In the genomic region with DNA sequence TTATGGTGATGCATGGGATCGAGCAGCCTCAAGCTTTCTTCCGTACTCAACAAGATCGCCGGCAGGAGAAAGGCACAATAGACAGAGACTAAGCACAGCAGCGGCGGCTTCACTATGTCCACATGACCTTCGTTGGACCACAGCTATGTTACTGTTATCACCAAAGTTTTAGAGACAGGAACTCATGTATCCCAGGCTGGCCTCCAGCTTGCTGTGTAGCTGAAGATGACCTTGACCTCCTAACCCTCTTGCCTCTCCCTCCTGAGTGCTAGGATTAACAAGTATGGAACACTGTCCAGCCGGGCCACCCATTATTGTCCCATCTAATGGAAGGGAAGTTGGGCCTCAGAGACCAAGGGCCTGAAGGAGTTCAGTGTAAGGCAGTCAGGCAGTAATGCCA, we compare ENCODE assay signal across 23 mouse cellular contexts. TPM values are rescaled to one million over a fixed set of nuclear protein-coding genes. Genes with fewer than 3 reads are reported as not detected.
DNase-seq lines count a peak whose midpoint lies in the region; ATAC-seq and TF ChIP-seq lines count a peak whose summit lies in the region.
"Had no signal": no experiment of that assay in that cellular context is flagged by ENCODE, and none has a peak within 500 bp of the region (broad histone marks: within the 10 kb centered on the region; RNA-seq: fewer than 3 reads in every experiment).

No protein-coding gene starts in this region.

- no peak for DNase-seq in hindbrain, embryonic 10.5 days (ENCODE audit: low spot score)
- DNase-seq in midbrain, embryonic 11.5 days (ENCODE audit: low spot score, missing footprints): peak; percentile 57
- DNase-seq in midbrain, postnatal 0 days (ENCODE audit: low spot score): no peak
- DNase-seq in G1E (ENCODE audit: low spot score): no peak
- no peak for DNase-seq in liver, embryonic 13.5 days
- no peak for DNase-seq in heart, adult 18-20 months
- DNase-seq: adrenal gland, postnatal 14 days; cerebellum, adult 11-12 months; cerebellum, adult 9-10 months; cerebellum, postnatal 25 days; gastrocnemius, postnatal 10 days; heart, adult 2 months; heart, postnatal 14 days had no signal

- WGBS in hindbrain, embryonic 10.5 days: 93% methylated on average over 8 of the region's 8 CpGs
- WGBS in hindbrain, embryonic 16.5 days: 95% methylated on average over 8 of the region's 8 CpGs
- 90% methylated on average over 8 of the region's 8 CpGs for WGBS in midbrain, embryonic 11.5 days
- 89% methylated on average over 8 of the region's 8 CpGs for WGBS in midbrain, postnatal 0 days
- 76% methylated on average over 8 of the region's 8 CpGs for WGBS in liver, embryonic 13.5 days (ENCODE audit: insufficient replicate concordance)
- WGBS in neural tube, embryonic 15.5 days: 92% methylated on average over 8 of the region's 8 CpGs

- TF ChIP-seq CTCF in midbrain, postnatal 0 days (IDR thresholded peaks at IDR 0.05): no peak
- no peak for TF ChIP-seq CTCF in G1E (IDR thresholded peaks at IDR 0.05; ENCODE audit: low read depth, low read length)

- H3K36me3 ChIP-seq in hindbrain, embryonic 10.5 days: peaks cover 24% of the 10 kb centered on the region
- H3K36me3 ChIP-seq in hindbrain, embryonic 16.5 days (ENCODE audit: control insufficient read depth, insufficient read depth, low read length): no peaks in the 10 kb centered on the region; the same call in none of the 2 replicates
- no peaks in the 10 kb centered on the region for H3K36me3 ChIP-seq in midbrain, embryonic 11.5 days (ENCODE audit: control insufficient read depth, insufficient read depth, low read length)
- H3K36me3 ChIP-seq in midbrain, postnatal 0 days (ENCODE audit: insufficient read depth, low read length): peaks cover 20% of the 10 kb centered on the region
- H3K36me3 ChIP-seq in G1E (replicated peaks): peaks cover 70% of the 10 kb centered on the region
- no peaks in the 10 kb centered on the region for H3K36me3 ChIP-seq in liver, embryonic 13.5 days
- H3K36me3 ChIP-seq in neural tube, embryonic 15.5 days: peaks cover 19% of the 10 kb centered on the region
- H3K36me3 ChIP-seq: forebrain, embryonic 12.5 days; heart, embryonic 15.5 days had no signal

- no peak overlapping the region for H3K4me2 ChIP-seq in hindbrain, embryonic 16.5 days (ENCODE audit: low read length)
- no peak overlapping the region for H3K4me2 ChIP-seq in midbrain, embryonic 11.5 days
- H3K4me2 ChIP-seq in midbrain, postnatal 0 days (ENCODE audit: low read depth, low read length, poor library complexity, severe bottlenecking): no peak overlapping the region
- no peak overlapping the region for H3K4me2 ChIP-seq in liver, embryonic 13.5 days
- no peak overlapping the region for H3K4me2 ChIP-seq in neural tube, embryonic 15.5 days
- H3K4me2 ChIP-seq: embryonic facial prominence, embryonic 12.5 days; forebrain, embryonic 12.5 days; heart, embryonic 11.5 days; heart, embryonic 15.5 days; hindbrain, embryonic 15.5 days had no signal

- no peak overlapping the region for H3K4me3 ChIP-seq in hindbrain, embryonic 10.5 days
- no peak overlapping the region for H3K4me3 ChIP-seq in hindbrain, embryonic 16.5 days (ENCODE audit: low read length)
- H3K4me3 ChIP-seq in midbrain, embryonic 11.5 days (ENCODE audit: low read depth, low read length): no peak overlapping the region
- no peak overlapping the region for H3K4me3 ChIP-seq in midbrain, postnatal 0 days (ENCODE audit: low read depth, low read length)
- peak overlapping the region; percentile 25; the same call in 1 of the 2 replicates for H3K4me3 ChIP-seq in G1E (ENCODE audit: low read depth, low read length)
- no peak overlapping the region for H3K4me3 ChIP-seq in liver, embryonic 13.5 days (replicated peaks)
- no peak overlapping the region for H3K4me3 ChIP-seq in neural tube, embryonic 15.5 days (replicated peaks)
- H3K4me3 ChIP-seq: embryonic facial prominence, embryonic 12.5 days; forebrain, embryonic 12.5 days; heart, adult 2 months; heart, embryonic 15.5 days; hindbrain, embryonic 15.5 days had no signal

- no peaks in the 10 kb centered on the region for H3K9me3 ChIP-seq in hindbrain, embryonic 10.5 days
- no peaks in the 10 kb centered on the region for H3K9me3 ChIP-seq in hindbrain, embryonic 16.5 days (ENCODE audit: control insufficient read depth, low read length)
- no peaks in the 10 kb centered on the region for H3K9me3 ChIP-seq in midbrain, embryonic 11.5 days (ENCODE audit: control insufficient read depth, low read length)
- H3K9me3 ChIP-seq in midbrain, postnatal 0 days (ENCODE audit: low read length): no peaks in the 10 kb centered on the region
- H3K9me3 ChIP-seq in G1E (replicated peaks): no peaks in the 10 kb centered on the region
- no peaks in the 10 kb centered on the region for H3K9me3 ChIP-seq in liver, embryonic 13.5 days (replicated peaks)
- no peaks in the 10 kb centered on the region for H3K9me3 ChIP-seq in neural tube, embryonic 15.5 days (replicated peaks)
- H3K9me3 ChIP-seq: embryonic facial prominence, embryonic 12.5 days; forebrain, embryonic 12.5 days; heart, embryonic 15.5 days; hindbrain, embryonic 15.5 days had no signal

- ATAC-seq in hindbrain, embryonic 16.5 days: no peak
- ATAC-seq in midbrain, embryonic 11.5 days (ENCODE audit: low FRiP score): no peak
- ATAC-seq in midbrain, postnatal 0 days (ENCODE audit: low FRiP score): no peak
- no peak for ATAC-seq in G1E (ENCODE audit: extremely low read depth, insufficient number of reproducible peaks, low FRiP score, poor library complexity, severe bottlenecking)
- ATAC-seq in liver, embryonic 13.5 days (ENCODE audit: low read depth): no peak
- ATAC-seq in neural tube, embryonic 15.5 days (ENCODE audit: low FRiP score): no peak
- ATAC-seq: activated CD4-positive, CD25-positive, alpha-beta regulatory T cell, adult 4 months; inflammation-experienced regulatory T-cells, adult 6 months had no signal

- H3K9ac ChIP-seq in hindbrain, embryonic 16.5 days (ENCODE audit: low read depth, low read length): no peak overlapping the region
- no peak overlapping the region for H3K9ac ChIP-seq in midbrain, embryonic 11.5 days (ENCODE audit: low read length)
- no peak overlapping the region for H3K9ac ChIP-seq in midbrain, postnatal 0 days (replicated peaks; ENCODE audit: low read length, poor library complexity, severe bottlenecking)
- H3K9ac ChIP-seq in liver, embryonic 13.5 days: 0 out of 2 replicates have a peak overlapping the region, but pooled peaks have one; percentile 73
- H3K9ac ChIP-seq in neural tube, embryonic 15.5 days (replicated peaks): no peak overlapping the region
- H3K9ac ChIP-seq: embryonic facial prominence, embryonic 12.5 days; forebrain, embryonic 12.5 days; heart, embryonic 15.5 days; hindbrain, embryonic 15.5 days had no signal

- no peaks in the 10 kb centered on the region for H3K27me3 ChIP-seq in hindbrain, embryonic 10.5 days (ENCODE audit: insufficient read depth, poor library complexity, severe bottlenecking)
- no peaks in the 10 kb centered on the region for H3K27me3 ChIP-seq in hindbrain, embryonic 16.5 days (replicated peaks; ENCODE audit: control insufficient read depth, insufficient read depth, low read length)
- no peaks in the 10 kb centered on the region for H3K27me3 ChIP-seq in midbrain, embryonic 11.5 days (ENCODE audit: control insufficient read depth, insufficient read depth, low read length)
- H3K27me3 ChIP-seq in midbrain, postnatal 0 days (ENCODE audit: insufficient read depth, low read length): no peaks in the 10 kb centered on the region
- no peaks in the 10 kb centered on the region for H3K27me3 ChIP-seq in G1E (ENCODE audit: insufficient read depth, low read length)
- no peaks in the 10 kb centered on the region for H3K27me3 ChIP-seq in liver, embryonic 13.5 days
- no peaks in the 10 kb centered on the region for H3K27me3 ChIP-seq in neural tube, embryonic 15.5 days (replicated peaks)
- H3K27me3 ChIP-seq: CH12.LX; embryonic facial prominence, embryonic 12.5 days; forebrain, embryonic 12.5 days; heart, embryonic 15.5 days; hindbrain, embryonic 15.5 days had no signal

- peaks cover 18% of the 10 kb centered on the region for H3K4me1 ChIP-seq in hindbrain, embryonic 10.5 days (replicated peaks)
- peaks cover 9% of the 10 kb centered on the region for H3K4me1 ChIP-seq in hindbrain, embryonic 16.5 days (ENCODE audit: control insufficient read depth, insufficient read depth, low read depth, low read length)
- H3K4me1 ChIP-seq in midbrain, embryonic 11.5 days (ENCODE audit: control insufficient read depth, insufficient read depth, low read length): no peaks in the 10 kb centered on the region; the same call in 1 of the 2 replicates
- H3K4me1 ChIP-seq in midbrain, postnatal 0 days (ENCODE audit: insufficient read depth, low read length): no peaks in the 10 kb centered on the region
- peaks cover 77% of the 10 kb centered on the region for H3K4me1 ChIP-seq in G1E (ENCODE audit: insufficient read depth, low read depth, low read length)
- H3K4me1 ChIP-seq in liver, embryonic 13.5 days (replicated peaks): peaks cover 80% of the 10 kb centered on the region
- H3K4me1 ChIP-seq in neural tube, embryonic 15.5 days: peaks cover 20% of the 10 kb centered on the region

- H3K27ac ChIP-seq in hindbrain, embryonic 10.5 days: peak overlapping the region; percentile 37; the same call in 1 of the 2 replicates
- H3K27ac ChIP-seq in hindbrain, embryonic 16.5 days (ENCODE audit: low read depth, low read length): no peak overlapping the region
- H3K27ac ChIP-seq in midbrain, embryonic 11.5 days (ENCODE audit: low read depth, low read length): no peak overlapping the region
- H3K27ac ChIP-seq in midbrain, postnatal 0 days (ENCODE audit: low read depth, low read length): no peak overlapping the region
- peak overlapping the region; percentile 91; the same call in 1 of the 2 replicates for H3K27ac ChIP-seq in liver, embryonic 13.5 days
- H3K27ac ChIP-seq in neural tube, embryonic 15.5 days (replicated peaks): no peak overlapping the region
- H3K27ac ChIP-seq: heart, adult 2 months; heart, embryonic 15.5 days; hindbrain, embryonic 15.5 days had no signal

RNA-seq across cellular contexts. Expression of gene Dpf1, which starts 37.1 kb away (rescaled TPM):
- polyA plus RNA-seq in hindbrain, embryonic 10.5 days (2016; fragmentation: Nextera tagmentation; extraction: Ambion mirVana): 28.3 and 60.6 TPM in 2 replicates
- polyA plus RNA-seq in hindbrain, embryonic 16.5 days (2015; fragmentation: Nextera tagmentation; extraction: Ambion mirVana): 166 and 173 TPM in 2 replicates
- 59.9 and 62.9 TPM in 2 replicates for polyA plus RNA-seq in midbrain, embryonic 11.5 days (2014; fragmentation: Nextera tagmentation; extraction: Ambion mirVana)
- total RNA-seq in midbrain, postnatal 0 days (2014; rRNA removed): 192 and 197 TPM in 2 replicates
- 160 and 162 TPM in 2 replicates for polyA plus RNA-seq in midbrain, postnatal 0 days (2015; fragmentation: Nextera tagmentation; extraction: Ambion mirVana)
- total RNA-seq in G1E (2014; fragmentation: Nextera tagmentation): 21.8 and 23.8 TPM in 2 replicates
- 6.8 and 9.4 TPM in 2 replicates for total RNA-seq in G1E (2017)
- 47.4 and 50.3 TPM in 2 replicates for polyA plus RNA-seq in G1E (2012)
- 1.7 and 2.3 TPM in 2 replicates for polyA plus RNA-seq in liver, embryonic 13.5 days (2015; fragmentation: Nextera tagmentation; extraction: Ambion mirVana)
- total RNA-seq in heart, adult 18-20 months (2021): 1 to 10 TPM in 1 of 2 experiments, under 1 TPM in 1; 0.47 to 1.1 TPM
- polyA plus RNA-seq in neural tube, embryonic 15.5 days (2015; fragmentation: Nextera tagmentation; extraction: Ambion mirVana): 148 and 198 TPM in 2 replicates
- polyA plus RNA-seq: activated CD4-positive, CD25-positive, alpha-beta regulatory T cell, adult 4 months had no signal

RNA-seq across cellular contexts. Expression of gene Ppp1r14a, which starts 51.7 kb away (rescaled TPM):
- 35.5 and 55.7 TPM in 2 replicates for polyA plus RNA-seq in hindbrain, embryonic 10.5 days (2016; fragmentation: Nextera tagmentation; extraction: Ambion mirVana)
- polyA plus RNA-seq in hindbrain, embryonic 16.5 days (2015; fragmentation: Nextera tagmentation; extraction: Ambion mirVana): 2.8 and 2.9 TPM in 2 replicates
- 21.6 and 21.8 TPM in 2 replicates for polyA plus RNA-seq in midbrain, embryonic 11.5 days (2014; fragmentation: Nextera tagmentation; extraction: Ambion mirVana)
- 1.3 TPM in 2 replicates for total RNA-seq in midbrain, postnatal 0 days (2014; rRNA removed)
- 1.4 and 1.7 TPM in 2 replicates for polyA plus RNA-seq in midbrain, postnatal 0 days (2015; fragmentation: Nextera tagmentation; extraction: Ambion mirVana)
- total RNA-seq in G1E (2014; fragmentation: Nextera tagmentation) (not detected in 2 replicates), G1E (2017) (not detected in 2 replicates)
- 0.23 and 0.28 TPM in 2 replicates for polyA plus RNA-seq in G1E (2012)
- 3.2 and 3.6 TPM in 2 replicates for polyA plus RNA-seq in liver, embryonic 13.5 days (2015; fragmentation: Nextera tagmentation; extraction: Ambion mirVana)
- 1 to 10 TPM; 5.8 to 7.5 TPM for total RNA-seq in heart, adult 18-20 months (2021)
- polyA plus RNA-seq in neural tube, embryonic 15.5 days (2015; fragmentation: Nextera tagmentation; extraction: Ambion mirVana): 2.8 and 13.3 TPM in 2 replicates
- total RNA-seq: CH12.LX had no signal
- polyA plus RNA-seq: activated CD4-positive, CD25-positive, alpha-beta regulatory T cell, adult 4 months; inflammation-experienced regulatory T-cells, adult 6 months had no signal

RNA-seq across cellular contexts. Expression of gene Spint2, which starts 59.1 kb away (rescaled TPM):
- polyA plus RNA-seq in hindbrain, embryonic 10.5 days (2016; fragmentation: Nextera tagmentation; extraction: Ambion mirVana): 43.7 and 65.7 TPM in 2 replicates
- 85.4 and 91.2 TPM in 2 replicates for polyA plus RNA-seq in hindbrain, embryonic 16.5 days (2015; fragmentation: Nextera tagmentation; extraction: Ambion mirVana)
- polyA plus RNA-seq in midbrain, embryonic 11.5 days (2014; fragmentation: Nextera tagmentation; extraction: Ambion mirVana): 16.5 and 18.3 TPM in 2 replicates
- total RNA-seq in midbrain, postnatal 0 days (2014; rRNA removed): 46.6 and 47.7 TPM in 2 replicates
- polyA plus RNA-seq in midbrain, postnatal 0 days (2015; fragmentation: Nextera tagmentation; extraction: Ambion mirVana): 148 and 153 TPM in 2 replicates
- total RNA-seq in G1E (2014; fragmentation: Nextera tagmentation) (24.4 and 33.4 TPM in 2 replicates), G1E (2017) (19.3 and 21.4 TPM in 2 replicates)
- 102 and 138 TPM in 2 replicates for polyA plus RNA-seq in G1E (2012)
- 24.9 and 25.2 TPM in 2 replicates for polyA plus RNA-seq in liver, embryonic 13.5 days (2015; fragmentation: Nextera tagmentation; extraction: Ambion mirVana)
- 10 to 100 TPM; 45.7 to 53.8 TPM for total RNA-seq in heart, adult 18-20 months (2021)
- polyA plus RNA-seq in neural tube, embryonic 15.5 days (2015; fragmentation: Nextera tagmentation; extraction: Ambion mirVana): 62.7 and 140 TPM in 2 replicates

Comparison
In these comparisons a context has a peak if more than half of its experiments do, and no peak if none do; other contexts are left out.
1. H3K27ac ChIP-seq: peak in hindbrain, embryonic 10.5 days (single experiment) and liver, embryonic 13.5 days (single experiment); none in hindbrain, embryonic 16.5 days (single experiment), midbrain, embryonic 11.5 days (single experiment), midbrain, postnatal 0 days (single experiment) and neural tube, embryonic 15.5 days (single experiment).